Mouse (Mus musculus) cortical plate, adult 2 months (tissue): ENCODE measurements at regions not wholly inside any gene's neighbourhood (a gene's known extent, or its start where the extent isn't known, plus 50 kb on each side); places are given as distances from the start of the nearest gene placed in this dataset.

Experiments used
- H3K27ac ChIP-seq: fragments of 200-500 bp; 2 replicates; pipeline ENCODE4 v1.5.1; 2012; ENCODE audit warnings: low read length, control low read depth, inconsistent platforms; ENCODE audit not compliant: insufficient read depth
- H3K4me1 ChIP-seq: fragments of 200-500 bp; 2 replicates; pipeline ENCODE4 v1.6.1; 2011; ENCODE audit warnings: low read length; ENCODE audit not compliant: control insufficient read depth, insufficient read depth
- H3K4me3 ChIP-seq: fragments of 200-500 bp; 2 replicates; pipeline ENCODE4 v1.5.1; 2011; ENCODE audit warnings: mild to moderate bottlenecking, low read length, control low read depth; ENCODE audit not compliant: insufficient read depth
- CTCF ChIP-seq: fragments of 200-500 bp; IDR thresholded peaks from 2 replicates; pipeline ENCODE4 v1.5.1; 2011; ENCODE audit warnings: mild to moderate bottlenecking, control low read depth, low read length; ENCODE audit not compliant: insufficient read depth; ENCODE audit errors: extremely low read depth
- POLR2A ChIP-seq: fragments of 200-500 bp; IDR thresholded peaks from 2 replicates; pipeline ENCODE4 v1.6.1; 2011; ENCODE audit warnings: mild to moderate bottlenecking, low read length, control low read depth; ENCODE audit not compliant: insufficient read depth; ENCODE audit errors: extremely low read depth

DNA sequence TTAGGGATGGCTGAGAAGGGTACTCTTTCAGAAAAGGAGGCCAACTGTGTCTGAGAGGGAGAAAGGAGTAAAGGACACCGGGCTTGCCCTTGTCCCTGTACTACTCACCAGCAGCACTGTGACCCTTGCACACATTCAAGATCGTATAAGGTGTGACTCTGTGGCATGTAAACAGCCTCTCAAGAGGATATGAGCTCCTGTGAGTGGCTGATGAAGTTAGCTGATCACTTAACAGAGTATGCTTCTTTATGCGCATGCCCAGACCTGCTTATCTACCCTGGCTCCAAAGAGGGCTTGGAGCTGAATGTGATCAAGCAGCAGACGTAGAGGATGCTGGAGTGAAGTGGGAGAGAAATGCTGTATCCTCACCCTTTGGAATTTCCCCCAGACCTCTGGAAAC lies 142.5 kb downstream of the Pja1 start:
- TF ChIP-seq CTCF (no peak), POLR2A (no peak)
- no peak overlapping the region for H3K27ac ChIP-seq
- H3K4me1 ChIP-seq = no peaks in the 10 kb centered on the region
- no peak overlapping the region for H3K4me3 ChIP-seq

DNA sequence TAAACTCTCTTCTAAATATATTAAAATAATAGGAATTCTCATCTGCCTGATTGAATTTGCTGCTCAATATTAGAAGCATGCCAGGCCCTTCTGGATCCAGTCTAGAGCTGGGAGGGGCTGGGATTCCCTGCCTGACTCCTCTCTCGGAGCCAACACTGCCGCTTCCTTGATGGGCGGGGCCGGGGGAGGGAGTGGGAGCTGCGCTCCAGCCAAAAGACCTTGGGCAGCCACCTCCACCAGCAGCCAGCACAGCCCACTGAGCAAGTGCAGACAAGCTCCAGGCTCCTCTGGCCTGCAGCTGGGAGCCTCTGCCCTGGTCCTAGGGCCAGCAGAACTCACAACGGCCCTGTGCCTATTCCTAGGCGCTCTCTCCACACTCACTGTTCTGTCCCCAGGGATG lies 144.9 kb downstream of the Pja1 start:
- H3K4me3 ChIP-seq = no peak overlapping the region
- TF ChIP-seq POLR2A (no peak), CTCF (no peak)
- H3K4me1 ChIP-seq = no peaks in the 10 kb centered on the region
- H3K27ac ChIP-seq = no peak overlapping the region

DNA sequence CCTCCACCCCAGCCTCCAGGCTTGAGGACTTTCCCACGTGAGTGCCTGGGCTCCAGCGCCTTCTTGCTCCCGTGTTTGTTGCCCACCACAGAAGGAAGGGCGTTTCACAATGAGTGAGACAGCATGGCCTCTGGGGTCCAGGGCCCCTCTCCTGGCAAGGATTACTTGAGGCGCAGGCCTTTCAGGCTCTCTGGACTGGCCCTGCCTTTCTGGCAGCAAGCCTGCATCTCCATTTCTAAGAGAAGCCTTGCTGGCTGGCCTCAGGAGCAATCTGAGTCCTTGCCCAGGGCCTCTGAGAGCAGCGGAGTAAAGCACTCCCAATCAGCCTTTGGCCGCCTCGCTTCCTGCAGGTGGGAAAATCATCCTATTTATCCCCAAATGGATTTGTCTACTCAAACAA lies 145.6 kb downstream of the Pja1 start:
- H3K4me3 ChIP-seq = no peak overlapping the region
- no peak overlapping the region for H3K27ac ChIP-seq
- no peak for TF ChIP-seq CTCF
- no peak for TF ChIP-seq POLR2A
- H3K4me1 ChIP-seq = no peaks in the 10 kb centered on the region

DNA sequence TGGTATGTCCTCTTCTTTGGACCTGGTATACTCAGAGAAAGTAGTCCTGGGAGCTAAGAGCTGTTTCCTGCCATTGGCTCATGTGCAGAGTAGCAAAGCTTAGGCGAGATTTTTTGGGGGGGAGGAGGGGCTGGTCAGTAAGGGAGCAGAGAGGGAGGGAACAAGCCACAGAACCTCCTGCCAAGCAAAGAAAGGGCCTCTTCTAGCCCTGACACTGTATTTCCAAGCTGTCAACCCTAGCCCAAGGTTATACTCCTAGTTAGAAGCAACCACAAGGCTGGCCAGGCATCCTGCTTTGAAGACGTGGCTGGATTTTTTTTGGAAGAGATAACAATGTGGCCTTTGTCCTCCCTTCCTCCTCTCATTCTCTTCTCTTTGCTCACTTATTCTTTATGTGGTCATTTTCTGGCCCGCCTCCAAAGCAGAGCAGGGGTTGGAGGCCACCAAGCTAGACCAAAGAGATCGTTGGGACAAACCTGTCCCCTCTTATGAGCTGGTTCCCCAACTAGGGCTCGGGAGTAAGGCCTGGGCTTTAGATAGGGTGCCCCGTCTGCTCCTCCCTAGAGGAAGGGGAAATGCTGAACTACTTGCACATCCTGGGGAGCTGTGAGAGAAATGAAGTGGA lies 146.4 kb downstream of the Pja1 start:
- TF ChIP-seq POLR2A = no peak
- no peak for TF ChIP-seq CTCF
- no peaks in the 10 kb centered on the region for H3K4me1 ChIP-seq
- no peak overlapping the region for H3K4me3 ChIP-seq
- H3K27ac ChIP-seq = no peak overlapping the region

DNA sequence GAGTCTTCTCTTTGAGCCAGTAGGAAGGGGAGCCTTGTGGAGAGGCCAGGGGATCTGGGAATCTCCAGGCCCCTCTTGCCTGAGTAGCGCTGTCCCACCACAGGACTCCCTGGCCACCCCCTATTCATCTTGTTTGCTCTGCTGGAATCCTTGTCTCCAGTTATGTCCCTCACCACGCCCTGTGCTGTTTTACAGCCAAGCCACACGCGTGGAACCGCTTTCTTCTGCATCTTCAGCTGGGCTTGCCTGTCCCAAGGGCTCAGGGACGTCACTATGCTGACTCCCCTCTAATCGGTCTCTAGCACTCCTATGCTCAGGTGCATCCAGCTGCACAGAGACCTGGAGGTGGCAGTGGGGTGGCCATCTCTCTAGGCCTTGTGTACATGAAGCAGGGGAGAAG lies 151.3 kb downstream of the Pja1 start:
- no peak overlapping the region for H3K27ac ChIP-seq
- H3K4me3 ChIP-seq = no peak overlapping the region
- TF ChIP-seq POLR2A = no peak
- TF ChIP-seq CTCF = no peak
- no peaks in the 10 kb centered on the region for H3K4me1 ChIP-seq

DNA sequence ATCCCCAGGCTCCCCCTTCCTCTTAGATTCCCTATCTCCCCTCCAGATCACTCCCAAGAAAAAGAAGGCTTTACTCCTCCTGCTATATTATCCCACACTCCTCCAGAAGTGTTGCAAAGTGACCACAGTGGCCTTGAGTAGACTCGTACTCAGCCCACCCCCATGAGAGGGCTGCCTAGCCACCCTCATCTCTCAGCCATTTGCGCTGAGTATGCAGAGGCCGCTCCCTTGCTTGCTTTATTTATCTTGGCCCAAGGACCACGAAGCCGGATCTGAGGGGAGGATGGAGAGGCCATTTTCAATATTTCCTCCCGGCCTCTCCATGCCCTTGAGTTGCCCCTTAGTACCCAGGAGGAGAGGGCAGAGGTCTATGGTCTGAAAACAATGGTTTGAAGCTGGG lies 151.9 kb downstream of the Pja1 start:
- Histone ChIP-seq H3K4me3 (no peak overlapping the region), H3K4me1 (no peaks in the 10 kb centered on the region), H3K27ac (no peak overlapping the region)
- TF ChIP-seq CTCF = no peak
- no peak for TF ChIP-seq POLR2A

DNA sequence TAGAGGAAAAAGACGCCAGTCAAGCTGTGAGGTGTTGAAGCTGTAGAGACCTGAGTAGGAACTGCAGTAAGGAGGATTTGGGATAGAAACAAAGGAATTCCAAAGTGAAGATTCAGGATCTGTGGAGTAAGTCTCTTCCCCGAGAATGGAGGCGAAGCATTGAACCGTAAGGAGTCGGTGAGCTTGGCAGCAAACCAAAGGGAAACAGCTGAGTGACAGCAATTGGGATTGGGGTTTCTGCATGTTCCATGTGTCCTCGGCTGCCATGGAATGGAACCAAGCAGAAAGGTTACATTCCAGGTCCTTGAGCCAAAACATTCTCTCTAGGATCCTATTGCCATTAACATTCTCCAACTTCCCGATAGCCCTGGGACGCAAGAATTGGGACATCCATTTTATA lies 152.9 kb downstream of the Pja1 start:
- Histone ChIP-seq H3K4me3 (no peak overlapping the region), H3K27ac (no peak overlapping the region), H3K4me1 (no peaks in the 10 kb centered on the region)
- TF ChIP-seq CTCF (no peak), POLR2A (no peak)

DNA sequence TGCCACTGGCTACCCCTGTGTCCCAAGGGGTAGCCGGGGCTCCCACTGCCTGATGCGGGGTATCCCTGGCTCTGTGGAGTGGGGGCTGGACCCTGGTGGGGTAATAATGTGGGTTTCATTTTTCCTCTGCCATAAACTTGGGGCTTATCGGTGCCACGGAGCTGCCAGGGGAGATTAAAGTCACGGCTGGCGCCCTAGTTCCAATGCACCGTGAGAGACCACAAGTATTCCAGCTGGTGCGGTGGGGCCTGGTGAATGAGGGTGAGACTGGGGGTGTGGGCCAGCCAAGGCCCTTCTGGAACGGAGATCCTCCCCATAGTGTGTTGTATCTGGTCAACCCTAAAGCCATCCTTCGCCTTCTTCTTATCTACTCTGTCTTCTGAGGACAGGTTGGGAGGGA lies 153.3 kb downstream of the Pja1 start:
- no peaks in the 10 kb centered on the region for H3K4me1 ChIP-seq
- TF ChIP-seq POLR2A = no peak
- no peak for TF ChIP-seq CTCF
- H3K4me3 ChIP-seq = no peak overlapping the region
- no peak overlapping the region for H3K27ac ChIP-seq

DNA sequence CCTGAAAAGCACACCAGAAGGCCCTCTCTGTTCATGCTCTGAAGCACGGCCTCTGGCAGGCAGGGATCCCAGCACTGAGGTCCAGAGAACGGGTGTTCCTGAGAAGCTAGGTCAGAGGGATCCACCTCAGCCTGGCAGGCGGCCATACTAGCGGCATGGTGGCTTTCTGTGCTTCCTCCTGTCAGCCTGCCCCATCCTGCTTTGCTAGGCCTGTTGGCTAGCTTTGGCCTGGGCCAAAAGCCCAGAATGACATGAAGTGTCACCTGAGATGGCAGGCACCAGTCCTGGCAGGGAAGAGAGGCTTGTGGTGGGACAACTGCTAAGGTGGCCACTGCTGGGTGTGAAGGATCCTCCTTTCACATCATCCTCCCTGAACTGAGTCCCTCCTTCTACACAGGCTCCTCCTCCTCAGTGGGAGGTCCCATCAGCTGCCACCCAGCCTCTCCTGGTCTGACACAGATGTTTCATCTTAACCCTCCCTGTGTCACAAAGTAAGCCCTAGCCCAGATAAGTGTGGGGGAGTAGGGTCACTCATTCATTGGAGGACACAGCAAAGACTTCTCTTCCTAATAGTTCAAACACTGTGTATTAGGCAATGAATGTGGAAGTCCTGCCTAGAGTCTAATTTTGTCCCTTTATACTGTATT lies 154.5 kb downstream of the Pja1 start:
- no peak for TF ChIP-seq POLR2A
- no peak for TF ChIP-seq CTCF
- no peaks in the 10 kb centered on the region for H3K4me1 ChIP-seq
- H3K4me3 ChIP-seq = no peak overlapping the region
- H3K27ac ChIP-seq = no peak overlapping the region

DNA sequence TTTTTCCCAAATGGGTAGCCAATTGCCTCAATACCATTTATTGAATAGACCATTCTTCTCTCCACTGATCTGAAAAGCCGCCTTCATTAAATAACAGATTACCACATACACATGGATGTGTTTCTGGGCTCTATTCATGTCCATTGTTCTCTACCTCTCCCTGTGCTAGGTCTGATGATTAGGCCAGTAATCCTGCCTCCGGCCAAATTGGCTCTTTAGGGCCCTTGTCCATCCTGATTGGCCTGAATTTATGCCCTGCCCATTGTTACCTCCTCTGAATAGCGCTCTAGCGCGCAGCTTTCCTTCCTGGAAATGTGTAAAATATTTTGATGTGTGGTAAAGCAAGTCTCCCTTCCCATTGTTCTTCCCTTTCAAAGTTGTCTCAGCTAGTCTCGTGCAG lies 163.2 kb downstream of the Efnb1 start:
- Histone ChIP-seq H3K4me3 (no peak overlapping the region), H3K27ac (no peak overlapping the region), H3K4me1 (no peaks in the 10 kb centered on the region)
- no peak for TF ChIP-seq POLR2A
- TF ChIP-seq CTCF = no peak
